Mouse (Mus musculus) G1E (cell line): Measurements from ENCODE around the gene Mcur1. TPM values are rescaled to one million over a fixed set of nuclear protein-coding genes. Genes with fewer than 3 reads are reported as not detected.

Experiments
- ATAC-seq: 2 replicates; pipeline ENCODE4 v1.8.0; 2016; ENCODE audit warnings: mild to moderate bottlenecking; ENCODE audit not compliant: insufficient number of reproducible peaks, poor library complexity, low FRiP score, severe bottlenecking; ENCODE audit errors: extremely low read depth
- DNase-seq: peaks from one replicate; pipeline ENCODE4 v3.0.0; 2012; ENCODE audit warnings: low spot score
- H3K27me3 ChIP-seq: 2 replicates; pipeline ENCODE4 v1.6.1; 2012; ENCODE audit warnings: mild to moderate bottlenecking, low read length, inconsistent platforms; ENCODE audit not compliant: insufficient read depth
- H3K36me3 ChIP-seq: replicated peaks from 2 replicates; pipeline ENCODE3; 2012; ENCODE audit warnings: mild to moderate bottlenecking, inconsistent platforms
- H3K4me1 ChIP-seq: 2 replicates; pipeline ENCODE4 v1.6.1; 2012; ENCODE audit warnings: low read depth, low read length, inconsistent platforms, mixed read lengths; ENCODE audit not compliant: insufficient read depth
- H3K4me3 ChIP-seq: 2 replicates; pipeline ENCODE4 v1.5.1; 2012; ENCODE audit warnings: low read depth, mild to moderate bottlenecking, inconsistent platforms, low read length, moderate library complexity, mixed read lengths
- H3K9me3 ChIP-seq: replicated peaks from 2 replicates; pipeline ENCODE4 v1.6.1; 2012; ENCODE audit warnings: inconsistent platforms
- CTCF ChIP-seq: IDR thresholded peaks from 2 replicates; pipeline ENCODE4 v1.5.1; 2012; ENCODE audit warnings: low read depth, low read length, inconsistent platforms, mixed read lengths
- GATA1 ChIP-seq: IDR thresholded peaks from 2 replicates; pipeline ENCODE4 v1.6.1; 2012; ENCODE audit warnings: borderline replicate concordance, low read length, inconsistent platforms, mixed read lengths
- GATA2 ChIP-seq: IDR thresholded peaks from 2 replicates; pipeline ENCODE4 v1.6.1; 2012; ENCODE audit warnings: low read depth, low read length, inconsistent platforms, borderline replicate concordance
- POLR2AphosphoS5 ChIP-seq: IDR thresholded peaks from 2 replicates; pipeline ENCODE4 v1.6.1; 2012; ENCODE audit warnings: low read depth, low read length, inconsistent platforms; ENCODE audit not compliant: insufficient replicate concordance
- TAL1 ChIP-seq: conservative IDR thresholded peaks from 2 replicates; pipeline ENCODE4 v1.6.1; 2012; ENCODE audit warnings: low read depth, low read length, inconsistent platforms, mixed read lengths
- polyA plus RNA-seq: library from polyadenylated mRNA; stranded (reverse); fragments of >175 nt; gene quantifications from 2 replicates; pipeline ENCODE4 v1.2.3, GENCODE M21; 2012
- total RNA-seq, 2 experiments: library from RNA; stranded (forward) in 1 of 2; stranded (reverse) in 1 of 2; fragments of 200-1000 nt in 1 of 2; fragments of >200 nt in 1 of 2; fragmentation: Nextera tagmentation in 1 of 2; gene quantifications; 2 replicates each; pipeline ENCODE4 v1.2.3; 2014 to 2017

The Mcur1 gene
- total and polyA plus RNA-seq, 3 experiments: 8.2 to 22.3 (median 14.8) TPM

GRCm38 (mm10) chr13:43524491-43525362 is 35.3 kb downstream of the Mcur1 start:
- no peaks in the 10 kb centered on the region for H3K36me3 ChIP-seq
- H3K27me3 ChIP-seq: peaks cover 12% of the 10 kb centered on the region
- no peak for TF ChIP-seq TAL1
- no peak for TF ChIP-seq GATA1
- no peak for TF ChIP-seq POLR2AphosphoS5
- TF ChIP-seq GATA2: no peak
- no peak for TF ChIP-seq CTCF
- peaks cover 13% of the 10 kb centered on the region for H3K4me1 ChIP-seq
- no peak for DNase-seq
- H3K9me3 ChIP-seq: 0 out of 2 replicates have a peak, but pooled peaks cover 2% of the 10 kb centered on the region
- H3K4me3 ChIP-seq: no peak overlapping the region
- ATAC-seq: no peak

GRCm38 (mm10) chr13:43523906-43524480 is 36.0 kb downstream of the Mcur1 start:
- TF ChIP-seq GATA2 (no peak), CTCF (no peak), TAL1 (no peak), GATA1 (no peak), POLR2AphosphoS5 (no peak)
- no peak for ATAC-seq
- peaks cover 6% of the 10 kb centered on the region for H3K4me1 ChIP-seq
- no peak overlapping the region for H3K4me3 ChIP-seq
- no peak for DNase-seq
- H3K27me3 ChIP-seq: peaks cover 12% of the 10 kb centered on the region
- H3K9me3 ChIP-seq: 0 out of 2 replicates have a peak, but pooled peaks cover 2% of the 10 kb centered on the region
- no peaks in the 10 kb centered on the region for H3K36me3 ChIP-seq

- Histone ChIP-seq H3K4me3 (no peak overlapping the region), H3K4me1 (peaks cover 5% of the 10 kb centered on the region), H3K36me3 (no peaks in the 10 kb centered on the region), H3K27me3 (peaks cover 23% of the 10 kb centered on the region), H3K9me3 (no peaks in the 10 kb centered on the region)
- DNase-seq (no peak), ATAC-seq (no peak)
- TF ChIP-seq GATA1 (no peak), GATA2 (no peak), TAL1 (no peak), POLR2AphosphoS5 (no peak), CTCF (no peak)
Observed at GRCm38 (mm10) chr13:43521940-43522339, 38.1 kb downstream of the Mcur1 start.

- no peak for DNase-seq
- H3K27me3 ChIP-seq: peaks cover 26% of the 10 kb centered on the region
- no peak overlapping the region for H3K4me3 ChIP-seq
- no peaks in the 10 kb centered on the region for H3K9me3 ChIP-seq
- peaks cover 13% of the 10 kb centered on the region for H3K4me1 ChIP-seq
- no peaks in the 10 kb centered on the region for H3K36me3 ChIP-seq
- ATAC-seq: no peak
- TF ChIP-seq GATA1 (no peak), TAL1 (no peak), GATA2 (no peak), POLR2AphosphoS5 (no peak), CTCF (no peak)
Observed at GRCm38 (mm10) chr13:43519251-43519650, 40.7 kb downstream of the Mcur1 start.

GRCm38 (mm10) chr13:43517371-43517770 is 42.6 kb downstream of the Mcur1 start:
- Histone ChIP-seq H3K27me3 (peaks cover 22% of the 10 kb centered on the region), H3K4me3 (no peak overlapping the region), H3K9me3 (peaks cover 3% of the 10 kb centered on the region; the same call in 1 of the 2 replicates), H3K4me1 (peaks cover 12% of the 10 kb centered on the region), H3K36me3 (no peaks in the 10 kb centered on the region)
- TF ChIP-seq CTCF (no peak), TAL1 (no peak), POLR2AphosphoS5 (no peak), GATA1 (no peak), GATA2 (no peak)
- DNase-seq (no peak), ATAC-seq (no peak)

GRCm38 (mm10) chr13:43516931-43517330 is 43.1 kb downstream of the Mcur1 start:
- Histone ChIP-seq H3K4me3 (no peak overlapping the region), H3K4me1 (peaks cover 13% of the 10 kb centered on the region), H3K27me3 (peaks cover 22% of the 10 kb centered on the region), H3K9me3 (peaks cover 3% of the 10 kb centered on the region; the same call in 1 of the 2 replicates), H3K36me3 (no peaks in the 10 kb centered on the region)
- DNase-seq (no peak), ATAC-seq (no peak)
- TF ChIP-seq TAL1 (no peak), GATA1 (no peak), CTCF (no peak), GATA2 (no peak), POLR2AphosphoS5 (no peak)
